Mouse (Mus musculus): Measurements from ENCODE around the gene Chit1. TPM values are rescaled to one million over a fixed set of nuclear protein-coding genes. Genes with fewer than 3 reads are reported as not detected.

The Chit1 gene
- polyA plus RNA-seq, 1 experiment: 0.02 TPM

DNA sequence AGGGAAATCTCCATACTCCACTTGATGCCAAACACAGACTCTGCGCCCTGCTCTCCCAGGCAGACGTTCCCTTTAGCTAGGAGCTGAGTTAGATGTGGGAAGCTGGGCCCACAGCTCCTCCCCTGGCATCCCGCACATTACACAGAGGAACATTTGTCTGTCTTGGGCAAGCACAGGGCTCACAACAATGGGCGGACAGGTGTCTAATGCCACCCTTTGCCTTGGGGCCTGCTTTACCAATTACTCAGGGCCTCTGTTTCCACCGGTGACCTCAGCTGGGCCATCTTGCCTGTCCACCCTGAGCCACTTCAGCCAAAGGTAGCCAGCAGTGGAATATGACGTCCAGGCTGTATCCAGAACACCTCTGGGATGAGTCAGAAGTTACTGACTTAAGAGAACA, 50.4 kb downstream of the Chit1 start:
- no peak overlapping the region for H3K4me3 ChIP-seq (ENCODE audit: insufficient read depth, poor library complexity, severe bottlenecking)
- TF ChIP-seq MYOD1 (IDR thresholded peaks at IDR 0.05; ENCODE audit: control insufficient read depth, insufficient read length, low read depth) (no peak), USF1 (IDR thresholded peaks at IDR 0.05; ENCODE audit: low read depth) (no peak), MYOG (IDR thresholded peaks at IDR 0.05; ENCODE audit: control insufficient read depth, extremely low read depth, insufficient read length) (no peak), CTCF (IDR thresholded peaks at IDR 0.05; ENCODE audit: control insufficient read depth, insufficient read depth, insufficient read length) (no peak), FOSL1 (IDR thresholded peaks at IDR 0.05; ENCODE audit: insufficient read depth, low read length, poor library complexity, severe bottlenecking) (no peak), MAX (IDR thresholded peaks at IDR 0.05) (no peak), CEBPB (IDR thresholded peaks at IDR 0.05; ENCODE audit: low read depth) (no peak)
- H3K27me3 ChIP-seq (ENCODE audit: control insufficient read depth, insufficient read depth, insufficient read length): peaks cover 7% of the 10 kb centered on the region
- no peaks in the 10 kb centered on the region for H3K79me3 ChIP-seq (ENCODE audit: low read depth)
- no peak overlapping the region for H3ac ChIP-seq (ENCODE audit: control insufficient read depth, insufficient read length, low read depth)
- no peaks in the 10 kb centered on the region for H3K36me3 ChIP-seq (ENCODE audit: control insufficient read depth, insufficient read depth)
- H3K79me2 ChIP-seq (ENCODE audit: control insufficient read depth, insufficient read depth): no peaks in the 10 kb centered on the region

GRCm38 (mm10) chr1:134162510-134163225, 51.6 kb downstream of the Chit1 start:
- peaks cover 12% of the 10 kb centered on the region for H3K27me3 ChIP-seq (ENCODE audit: control insufficient read depth, insufficient read depth, insufficient read length)
- TF ChIP-seq MAX (IDR thresholded peaks at IDR 0.05): no peak
- no peak for TF ChIP-seq MYOG (IDR thresholded peaks at IDR 0.05; ENCODE audit: control insufficient read depth, extremely low read depth, insufficient read length)
- H3K79me2 ChIP-seq (ENCODE audit: control insufficient read depth, insufficient read depth): no peaks in the 10 kb centered on the region
- H3K36me3 ChIP-seq (ENCODE audit: control insufficient read depth, insufficient read depth): no peaks in the 10 kb centered on the region
- H3ac ChIP-seq (ENCODE audit: control insufficient read depth, insufficient read length, low read depth): no peak overlapping the region
- no peaks in the 10 kb centered on the region for H3K79me3 ChIP-seq (ENCODE audit: low read depth)
- no peak overlapping the region for H3K4me3 ChIP-seq (ENCODE audit: insufficient read depth, poor library complexity, severe bottlenecking)

- Histone ChIP-seq H3K79me3 (ENCODE audit: low read depth) (no peaks in the 10 kb centered on the region), H3K27me3 (ENCODE audit: control insufficient read depth, insufficient read depth, insufficient read length) (peaks cover 20% of the 10 kb centered on the region), H3ac (ENCODE audit: control insufficient read depth, insufficient read length, low read depth) (no peak overlapping the region), H3K36me3 (ENCODE audit: control insufficient read depth, insufficient read depth) (no peaks in the 10 kb centered on the region), H3K79me2 (ENCODE audit: control insufficient read depth, insufficient read depth) (no peaks in the 10 kb centered on the region), H3K4me3 (ENCODE audit: insufficient read depth, poor library complexity, severe bottlenecking) (no peak overlapping the region)
- TF ChIP-seq USF1 (IDR thresholded peaks at IDR 0.05; ENCODE audit: low read depth) (no peak), CEBPB (IDR thresholded peaks at IDR 0.05; ENCODE audit: low read depth) (no peak), MAX (IDR thresholded peaks at IDR 0.05) (no peak), MYOG (IDR thresholded peaks at IDR 0.05; ENCODE audit: control insufficient read depth, extremely low read depth, insufficient read length) (no peak), CTCF (IDR thresholded peaks at IDR 0.05; ENCODE audit: control insufficient read depth, insufficient read depth, insufficient read length) (no peak), MYOD1 (IDR thresholded peaks at IDR 0.05; ENCODE audit: control insufficient read depth, insufficient read length, low read depth) (no peak), FOSL1 (IDR thresholded peaks at IDR 0.05; ENCODE audit: insufficient read depth, low read length, poor library complexity, severe bottlenecking) (no peak)
Observed at GRCm38 (mm10) chr1:134163476-134163875, 52.4 kb downstream of the Chit1 start.

GRCm38 (mm10) chr1:134164454-134164853, 53.4 kb downstream of the Chit1 start:
- H3K79me2 ChIP-seq (ENCODE audit: control insufficient read depth, insufficient read depth): no peaks in the 10 kb centered on the region
- H3ac ChIP-seq (ENCODE audit: control insufficient read depth, insufficient read length, low read depth): no peak overlapping the region
- H3K36me3 ChIP-seq (ENCODE audit: control insufficient read depth, insufficient read depth): no peaks in the 10 kb centered on the region
- TF ChIP-seq USF1 (IDR thresholded peaks at IDR 0.05; ENCODE audit: low read depth): no peak
- TF ChIP-seq MYOG (IDR thresholded peaks at IDR 0.05; ENCODE audit: control insufficient read depth, extremely low read depth, insufficient read length): no peak
- peaks cover 27% of the 10 kb centered on the region for H3K27me3 ChIP-seq (ENCODE audit: control insufficient read depth, insufficient read depth, insufficient read length)
- H3K79me3 ChIP-seq (ENCODE audit: low read depth): no peaks in the 10 kb centered on the region
- H3K4me3 ChIP-seq (ENCODE audit: insufficient read depth, poor library complexity, severe bottlenecking): no peak overlapping the region

DNA sequence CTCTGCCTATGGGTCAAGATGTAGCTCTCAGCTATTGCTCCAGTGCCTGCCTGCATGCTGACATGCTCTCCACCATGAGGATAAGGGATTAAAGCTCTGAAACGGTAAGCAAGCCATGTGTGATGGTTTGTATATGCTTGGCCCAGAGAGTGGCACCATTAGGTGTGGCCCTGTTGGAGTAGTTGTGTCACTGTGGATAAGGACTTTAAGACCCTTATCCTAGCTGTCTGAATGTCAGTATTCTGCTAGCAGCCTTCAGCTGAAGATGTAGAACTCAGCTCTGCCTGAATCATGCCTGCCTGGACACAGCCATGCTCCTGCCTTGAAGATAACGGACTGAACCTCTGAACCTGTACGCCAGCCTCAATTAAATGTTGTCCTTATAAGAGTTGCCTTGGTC, 55.5 kb downstream of the Chit1 start:
- H3K4me3 ChIP-seq (ENCODE audit: insufficient read depth, poor library complexity, severe bottlenecking): no peak overlapping the region
- H3K79me2 ChIP-seq (ENCODE audit: control insufficient read depth, insufficient read depth): no peaks in the 10 kb centered on the region
- TF ChIP-seq MYOG (IDR thresholded peaks at IDR 0.05; ENCODE audit: control insufficient read depth, extremely low read depth, insufficient read length) (no peak), FOSL1 (IDR thresholded peaks at IDR 0.05; ENCODE audit: insufficient read depth, low read length, poor library complexity, severe bottlenecking) (no peak), MYOD1 (IDR thresholded peaks at IDR 0.05; ENCODE audit: control insufficient read depth, insufficient read length, low read depth) (no peak), CEBPB (IDR thresholded peaks at IDR 0.05; ENCODE audit: low read depth) (no peak), CTCF (IDR thresholded peaks at IDR 0.05; ENCODE audit: control insufficient read depth, insufficient read depth, insufficient read length) (no peak), USF1 (IDR thresholded peaks at IDR 0.05; ENCODE audit: low read depth) (no peak), MAX (IDR thresholded peaks at IDR 0.05) (no peak)
- H3K27me3 ChIP-seq (ENCODE audit: control insufficient read depth, insufficient read depth, insufficient read length): peaks cover 27% of the 10 kb centered on the region
- no peak overlapping the region for H3ac ChIP-seq (ENCODE audit: control insufficient read depth, insufficient read length, low read depth)
- no peaks in the 10 kb centered on the region for H3K36me3 ChIP-seq (ENCODE audit: control insufficient read depth, insufficient read depth)
- H3K79me3 ChIP-seq (ENCODE audit: low read depth): no peaks in the 10 kb centered on the region
